Mouse (Mus musculus) forebrain, postnatal 0 days (tissue): ENCODE measurements around the gene Rapgef2. TPM values are rescaled to one million over a fixed set of nuclear protein-coding genes. Genes with fewer than 3 reads are reported as not detected.

ENCODE experiments used
- ATAC-seq: fragments of 200-750 bp; cut with Nextera tagmentation; 2 replicates; pipeline ENCODE4 v1.8.0; 2017; ENCODE audit warnings: mild to moderate bottlenecking, moderate library complexity
- DNase-seq: peaks from one replicate; pipeline ENCODE4 v3.0.0-alpha.2; 2015
- H3K27ac ChIP-seq: fragments of 300-500 bp; sonication (generic); 2 replicates; pipeline ENCODE4 v1.5.1; 2014; ENCODE audit warnings: low read depth, mild to moderate bottlenecking, antibody characterized with exemption, low read length, moderate library complexity, mixed read lengths
- H3K27me3 ChIP-seq: fragments of 300-500 bp; sonication (generic); 2 replicates; pipeline ENCODE4 v1.6.1; 2014; ENCODE audit warnings: mild to moderate bottlenecking, low read length, mixed read lengths; ENCODE audit not compliant: insufficient read depth
- H3K36me3 ChIP-seq: fragments of 300-500 bp; sonication (generic); 2 replicates; pipeline ENCODE4 v1.6.1; 2014; ENCODE audit warnings: mild to moderate bottlenecking, moderate library complexity; ENCODE audit not compliant: insufficient read depth
- H3K4me1 ChIP-seq: fragments of 300-500 bp; sonication (generic); 2 replicates; pipeline ENCODE4 v1.6.1; 2014; ENCODE audit warnings: antibody characterized with exemption; ENCODE audit not compliant: insufficient read depth
- H3K4me2 ChIP-seq: fragments of 300-500 bp; sonication (generic); 2 replicates; pipeline ENCODE4 v1.6.1; 2014; ENCODE audit warnings: low read depth, mild to moderate bottlenecking, moderate library complexity
- H3K4me3 ChIP-seq: fragments of 300-500 bp; sonication (generic); 2 replicates; pipeline ENCODE4 v1.5.1; 2014; ENCODE audit warnings: low read depth, low read length, mixed read lengths
- H3K9ac ChIP-seq: fragments of 300-500 bp; sonication (generic); 2 replicates; pipeline ENCODE4 v1.6.1; 2014; ENCODE audit warnings: mild to moderate bottlenecking
- H3K9me3 ChIP-seq: fragments of 300-500 bp; sonication (generic); 2 replicates; pipeline ENCODE4 v1.6.1; 2016; ENCODE audit warnings: low read length
- CTCF ChIP-seq: sonication (generic); IDR thresholded peaks from 2 replicates; pipeline ENCODE4 v1.5.1; 2016; ENCODE audit warnings: antibody characterized with exemption, control low read depth, low read depth
- WGBS: fragments of 180-500 bp; shearing (Covaris S2); extraction: QIAGEN DNeasy Blood & Tissue Kit; methylation state at CpG from one replicate; pipeline ENCODE4 v1.1.7; 2014; 5-methylcytosine and 5-hydroxymethylcytosine counted together
- polyA plus RNA-seq: library from polyadenylated mRNA; unstranded; fragments of >200 nt; fragmentation: Nextera tagmentation; extraction: Ambion mirVana; gene quantifications from 2 replicates; pipeline ENCODE4 v1.2.1, GENCODE M21; 2015
- total RNA-seq: library from RNA; depleted of rRNA; stranded (reverse); fragments of >200 nt; gene quantifications from 2 replicates; pipeline ENCODE4 v1.2.3, GENCODE M21; 2014

Rapgef2 gene
- total and polyA plus RNA-seq, 2 experiments from 2014 or later: 8.9 to 61.5 TPM

DNA sequence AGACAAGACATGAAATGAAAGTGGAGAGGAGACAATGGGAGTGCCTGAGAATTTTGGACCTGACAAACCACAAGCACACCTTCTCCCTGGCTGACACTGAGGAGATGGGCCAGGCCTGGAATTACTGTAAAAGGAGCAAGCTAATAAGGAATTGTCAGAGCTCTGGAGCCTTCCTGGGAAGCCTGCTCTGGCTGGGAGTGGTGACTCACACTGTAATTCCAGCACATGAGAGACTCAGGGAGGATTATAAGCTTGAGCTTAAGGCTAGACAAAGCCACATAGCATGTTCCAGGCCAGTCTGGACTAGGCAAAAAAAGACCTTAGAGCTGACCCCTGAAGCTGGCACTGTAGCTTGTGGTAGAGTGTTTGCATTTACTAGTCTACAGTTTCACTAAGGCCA, 25.6 kb upstream of the Rapgef2 start:
- no peaks in the 10 kb centered on the region for H3K9me3 ChIP-seq
- H3K4me3 ChIP-seq: no peak overlapping the region
- no peaks in the 10 kb centered on the region for H3K27me3 ChIP-seq
- H3K36me3 ChIP-seq: no peaks in the 10 kb centered on the region
- H3K4me1 ChIP-seq: no peaks in the 10 kb centered on the region
- H3K9ac ChIP-seq: no peak overlapping the region
- no peak for TF ChIP-seq CTCF
- DNase-seq (no peak), ATAC-seq (no peak)
- H3K4me2 ChIP-seq: no peak overlapping the region
- H3K27ac ChIP-seq: no peak overlapping the region

DNA sequence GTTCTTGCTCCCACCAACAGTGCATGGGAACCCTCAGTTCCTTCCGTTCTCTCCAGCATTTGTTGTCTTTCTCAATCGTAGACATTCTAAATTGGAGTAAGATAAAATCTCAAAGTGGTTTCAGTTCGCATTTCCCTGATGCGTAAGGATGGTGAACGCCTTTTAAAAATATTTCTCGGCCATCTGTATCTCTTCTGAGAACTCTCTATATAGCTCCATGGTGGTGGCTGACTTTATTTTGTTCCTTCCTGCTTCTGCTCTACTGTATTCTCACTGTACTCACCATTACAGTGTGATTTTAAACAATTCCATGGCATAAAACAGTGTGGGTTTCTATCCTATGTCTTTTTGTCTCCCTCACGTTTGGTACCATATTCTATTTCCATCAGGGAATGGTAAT, 23.9 kb upstream of the Rapgef2 start:
- Histone ChIP-seq H3K27ac (0 out of 2 replicates have a peak overlapping the region, but pooled peaks have one; percentile 35), H3K9me3 (no peaks in the 10 kb centered on the region), H3K9ac (no peak overlapping the region), H3K4me3 (no peak overlapping the region), H3K4me1 (no peaks in the 10 kb centered on the region), H3K36me3 (no peaks in the 10 kb centered on the region), H3K4me2 (no peak overlapping the region), H3K27me3 (no peaks in the 10 kb centered on the region)
- TF ChIP-seq CTCF: no peak
- DNase-seq (no peak), ATAC-seq (peak; percentile 28)
- WGBS: 63% methylated on average over 7 of the region's 7 CpGs

DNA sequence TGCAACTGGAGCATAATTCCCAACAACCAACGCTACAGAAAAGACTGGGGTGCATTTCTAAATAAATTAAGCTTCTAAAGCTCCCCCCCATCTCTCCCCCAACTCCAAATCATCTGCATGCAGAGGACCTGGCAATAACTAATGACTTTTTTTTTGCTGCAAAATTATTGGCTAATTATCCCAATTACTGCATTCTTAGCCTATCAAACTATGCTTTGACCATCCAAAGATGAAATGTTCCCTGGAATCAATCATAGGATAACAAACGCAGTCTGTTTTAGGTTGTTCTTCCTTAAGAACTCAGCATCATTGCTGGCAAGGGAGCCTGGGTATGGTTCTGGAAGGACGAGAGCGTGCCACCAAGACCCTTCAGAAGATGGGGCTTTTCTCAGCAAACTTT, 22.3 kb upstream of the Rapgef2 start:
- no peaks in the 10 kb centered on the region for H3K4me1 ChIP-seq
- no peaks in the 10 kb centered on the region for H3K9me3 ChIP-seq
- ATAC-seq (no peak), DNase-seq (no peak)
- no peak overlapping the region for H3K4me2 ChIP-seq
- H3K27me3 ChIP-seq: no peaks in the 10 kb centered on the region
- 73% methylated on average over 4 of the region's 4 CpGs for WGBS
- H3K27ac ChIP-seq: no peak overlapping the region
- no peaks in the 10 kb centered on the region for H3K36me3 ChIP-seq
- no peak for TF ChIP-seq CTCF
- no peak overlapping the region for H3K4me3 ChIP-seq
- H3K9ac ChIP-seq: no peak overlapping the region

DNA sequence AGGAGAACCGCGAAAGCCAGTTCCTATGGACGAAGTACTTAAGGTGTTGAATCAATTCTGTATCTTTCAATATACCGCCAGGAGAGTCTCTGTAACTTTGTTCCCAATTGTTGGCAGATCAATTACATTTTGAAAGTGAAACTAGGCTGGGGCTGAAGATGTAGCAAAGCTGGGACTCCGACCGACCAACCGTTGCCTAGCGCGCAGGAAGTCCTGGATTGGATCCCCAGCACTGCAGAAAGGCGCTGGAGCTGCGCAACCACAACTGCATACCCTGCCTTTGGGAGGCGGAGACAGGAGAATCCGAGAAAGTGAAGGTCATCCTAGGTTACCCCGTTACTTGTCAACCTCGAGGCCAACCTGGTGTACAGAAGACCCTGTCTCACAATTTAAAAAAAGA, 13.1 kb upstream of the Rapgef2 start:
- no peak overlapping the region for H3K27ac ChIP-seq
- WGBS: 87% methylated on average over 15 of the region's 15 CpGs
- ATAC-seq (no peak), DNase-seq (no peak)
- no peaks in the 10 kb centered on the region for H3K4me1 ChIP-seq
- H3K27me3 ChIP-seq: no peaks in the 10 kb centered on the region
- H3K9me3 ChIP-seq: no peaks in the 10 kb centered on the region
- H3K36me3 ChIP-seq: no peaks in the 10 kb centered on the region
- H3K9ac ChIP-seq: no peak overlapping the region
- no peak overlapping the region for H3K4me3 ChIP-seq
- no peak overlapping the region for H3K4me2 ChIP-seq
- no peak for TF ChIP-seq CTCF

DNA sequence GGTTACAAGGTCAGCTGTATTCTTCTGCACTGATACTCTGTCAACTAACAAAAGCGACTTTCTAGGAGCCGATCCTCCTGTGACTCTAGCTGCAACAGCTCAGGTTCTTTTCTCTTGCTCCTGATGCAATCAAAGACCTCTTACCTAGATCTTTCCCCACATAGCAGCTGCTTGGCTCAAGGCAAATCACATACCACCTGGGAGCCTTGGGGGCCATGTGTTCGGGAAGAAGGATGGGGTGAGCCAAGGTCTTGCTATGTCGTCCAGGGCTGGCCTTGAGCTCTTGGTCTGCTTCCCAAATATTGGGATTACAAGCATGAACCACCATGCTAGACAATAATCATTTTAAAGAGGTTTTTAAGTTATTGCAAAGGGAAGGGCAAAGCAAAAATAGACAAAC, 11.0 kb upstream of the Rapgef2 start:
- Histone ChIP-seq H3K9ac (no peak overlapping the region), H3K4me2 (no peak overlapping the region), H3K27ac (no peak overlapping the region), H3K9me3 (no peaks in the 10 kb centered on the region), H3K4me1 (no peaks in the 10 kb centered on the region), H3K36me3 (no peaks in the 10 kb centered on the region), H3K27me3 (no peaks in the 10 kb centered on the region), H3K4me3 (no peak overlapping the region)
- TF ChIP-seq CTCF: no peak
- DNase-seq: no peak
- WGBS: 85% methylated on average over 4 of the region's 4 CpGs
- no peak for ATAC-seq

DNA sequence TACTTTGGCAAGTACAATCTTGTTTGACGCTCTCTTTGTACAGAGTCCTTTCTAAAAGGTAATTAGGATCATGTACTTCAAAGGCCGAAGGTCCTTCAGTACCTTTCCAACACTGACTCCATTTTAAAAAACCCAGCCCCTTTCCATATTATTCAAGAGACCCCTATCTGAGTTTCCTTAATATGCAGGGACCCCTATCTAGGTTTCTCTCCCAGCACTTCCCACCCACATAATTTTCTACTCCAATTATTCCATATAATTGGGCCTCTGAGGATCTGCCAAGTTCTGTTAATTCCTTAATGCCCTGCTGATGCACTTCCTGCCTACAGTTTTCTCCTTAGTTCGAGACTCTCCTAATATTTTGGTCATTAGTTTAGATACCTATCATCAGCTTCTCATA, 10.3 kb upstream of the Rapgef2 start:
- Histone ChIP-seq H3K27me3 (no peaks in the 10 kb centered on the region), H3K4me2 (no peak overlapping the region), H3K4me3 (no peak overlapping the region), H3K36me3 (no peaks in the 10 kb centered on the region), H3K9me3 (no peaks in the 10 kb centered on the region), H3K9ac (no peak overlapping the region), H3K4me1 (no peaks in the 10 kb centered on the region), H3K27ac (no peak overlapping the region)
- DNase-seq: no peak
- no peak for TF ChIP-seq CTCF
- WGBS: 56% methylated on average over 3 of the region's 3 CpGs
- ATAC-seq: no peak

DNA sequence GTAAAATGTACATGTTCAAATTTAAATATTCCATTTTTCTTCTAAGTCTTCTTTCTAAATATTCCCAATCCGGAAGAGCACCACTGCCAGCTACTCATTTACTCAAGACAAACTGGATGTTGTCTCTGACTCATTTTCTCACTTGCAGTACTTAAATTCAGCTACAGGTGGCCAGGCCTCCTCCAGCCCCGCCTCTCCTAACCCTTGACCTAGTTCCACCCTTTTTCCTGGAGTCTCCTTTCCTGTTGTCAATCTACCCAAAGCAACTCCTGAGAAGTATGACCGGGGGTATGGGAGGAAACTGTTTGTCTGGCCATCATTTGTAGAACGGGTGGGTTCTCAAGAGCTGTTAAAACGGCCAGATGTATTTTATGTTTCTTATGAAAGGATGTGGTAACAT, 9.7 kb upstream of the Rapgef2 start:
- 70% methylated on average over 5 of the region's 5 CpGs for WGBS

DNA sequence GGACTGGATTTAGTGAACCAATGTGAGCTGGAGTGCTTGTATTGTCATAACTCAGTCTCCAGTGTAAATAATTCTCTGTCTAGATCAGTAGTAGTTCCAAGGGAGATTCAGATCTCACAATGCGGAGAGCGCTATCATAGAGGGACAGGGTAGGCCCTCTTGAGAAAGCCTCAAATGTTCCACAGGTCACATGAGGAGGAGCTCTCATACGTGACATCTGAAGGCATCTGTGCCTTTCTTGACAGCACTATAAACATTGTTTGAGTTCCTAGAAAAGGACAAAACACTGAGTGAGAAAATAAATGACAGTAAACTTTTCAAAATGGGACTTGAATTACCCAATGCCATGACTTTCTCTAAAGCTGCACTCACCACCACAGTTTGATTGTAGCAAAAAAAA, 8.4 kb upstream of the Rapgef2 start:
- Histone ChIP-seq H3K4me2 (no peak overlapping the region), H3K4me1 (no peaks in the 10 kb centered on the region), H3K4me3 (no peak overlapping the region), H3K27me3 (no peaks in the 10 kb centered on the region), H3K9me3 (no peaks in the 10 kb centered on the region), H3K9ac (no peak overlapping the region), H3K27ac (no peak overlapping the region), H3K36me3 (no peaks in the 10 kb centered on the region)
- ATAC-seq (no peak), DNase-seq (no peak)
- TF ChIP-seq CTCF: no peak
- 90% methylated on average over 3 of the region's 3 CpGs for WGBS

More for the DNA sequence above, 9.7 kb upstream of the Rapgef2 start:
- Histone ChIP-seq H3K4me3 (no peak overlapping the region), H3K36me3 (no peaks in the 10 kb centered on the region), H3K4me2 (no peak overlapping the region), H3K9ac (no peak overlapping the region), H3K4me1 (no peaks in the 10 kb centered on the region), H3K27ac (no peak overlapping the region), H3K27me3 (no peaks in the 10 kb centered on the region), H3K9me3 (no peaks in the 10 kb centered on the region)
- TF ChIP-seq CTCF: no peak
- no peak for DNase-seq
- no peak for ATAC-seq
